Comparison of ENCODE assay signal across 9 mouse cellular contexts in genomic region chr1:167374003-167374784, GRCm38 (mm10). TPM values are rescaled to one million over a fixed set of nuclear protein-coding genes. Genes with fewer than 3 reads are reported as not detected.
DNase-seq lines count a peak whose midpoint lies in the region; ATAC-seq and TF ChIP-seq lines count a peak whose summit lies in the region.
"Had no signal": no experiment of that assay in that cellular context is flagged by ENCODE, and none has a peak within 500 bp of the region (broad histone marks: within the 10 kb centered on the region; RNA-seq: fewer than 3 reads in every experiment).

No protein-coding gene starts in this region.

- no peak overlapping the region for H3K4me3 ChIP-seq in forebrain, embryonic 14.5 days (ENCODE audit: low read depth, low read length)
- no peak overlapping the region for H3K4me3 ChIP-seq in kidney, embryonic 15.5 days (replicated peaks)
- no peak overlapping the region for H3K4me3 ChIP-seq in stomach, embryonic 16.5 days (replicated peaks; ENCODE audit: low read length)
- no peak overlapping the region for H3K4me3 ChIP-seq in layer of hippocampus, adult 2 months
- H3K4me3 ChIP-seq: limb, embryonic 13.5 days had no signal

- 23% methylated on average over 15 of the region's 15 CpGs for WGBS in forebrain, embryonic 14.5 days
- WGBS in kidney, embryonic 15.5 days, result 19% methylated on average over 15 of the region's 15 CpGs
- WGBS in stomach, embryonic 16.5 days, result 25% methylated on average over 15 of the region's 15 CpGs

- H3K4me2 ChIP-seq in forebrain, embryonic 14.5 days (ENCODE audit: low read length), result no peak overlapping the region
- peak overlapping the region; percentile 46 for H3K4me2 ChIP-seq in kidney, embryonic 15.5 days
- peak overlapping the region; percentile 13; the same call in 1 of the 2 replicates for H3K4me2 ChIP-seq in stomach, embryonic 16.5 days (ENCODE audit: low read depth, low read length)
- H3K4me2 ChIP-seq: limb, embryonic 13.5 days had no signal

- no peaks in the 10 kb centered on the region for H3K27me3 ChIP-seq in forebrain, embryonic 14.5 days (replicated peaks; ENCODE audit: control insufficient read depth, insufficient read depth, low read length)
- H3K27me3 ChIP-seq in kidney, embryonic 15.5 days, result no peaks in the 10 kb centered on the region
- no peaks in the 10 kb centered on the region for H3K27me3 ChIP-seq in stomach, embryonic 16.5 days (ENCODE audit: control insufficient read depth, insufficient read depth, low read length)

- 0 out of 2 replicates have a peak, but pooled peaks cover 6% of the 10 kb centered on the region for H3K36me3 ChIP-seq in forebrain, embryonic 14.5 days (ENCODE audit: control insufficient read depth, insufficient read depth, low read length)
- 0 out of 2 replicates have a peak, but pooled peaks cover 6% of the 10 kb centered on the region for H3K36me3 ChIP-seq in kidney, embryonic 15.5 days
- H3K36me3 ChIP-seq in stomach, embryonic 16.5 days (ENCODE audit: control insufficient read depth, insufficient read depth, low read length), result peaks cover 11% of the 10 kb centered on the region; the same call in 1 of the 2 replicates

- 0 out of 2 replicates have a peak, but pooled peaks have one; percentile 23 for ATAC-seq in forebrain, embryonic 14.5 days
- peak; percentile 85 for ATAC-seq in kidney, embryonic 15.5 days (replicated peaks; ENCODE audit: low FRiP score)
- ATAC-seq in stomach, embryonic 16.5 days (ENCODE audit: insufficient read depth, low FRiP score), result peak; percentile 67

- TF ChIP-seq CTCF in layer of hippocampus, adult 2 months (conservative IDR thresholded peaks at IDR 0.05), result no peak

- no peak overlapping the region for H3K27ac ChIP-seq in forebrain, embryonic 14.5 days (ENCODE audit: low read depth, low read length)
- H3K27ac ChIP-seq in kidney, embryonic 15.5 days, result no peak overlapping the region
- H3K27ac ChIP-seq in stomach, embryonic 16.5 days (ENCODE audit: low read length), result peak overlapping the region; percentile 66
- H3K27ac ChIP-seq in layer of hippocampus, adult 2 months, result no peak overlapping the region
- H3K27ac ChIP-seq: limb, embryonic 13.5 days had no signal

- DNase-seq in right cerebral cortex, postnatal 14 days, result peak; percentile 22
- no peak for DNase-seq in right cerebral cortex, adult 18-20 months
- DNase-seq in forebrain, embryonic 14.5 days (ENCODE audit: low spot score), result peak; percentile 43
- DNase-seq in lung, postnatal 25 days (ENCODE audit: low spot score), result peak; percentile 53
- DNase-seq in urinary bladder, postnatal 4 days (ENCODE audit: low spot score in 2 of 2), result no peak
- no peak for DNase-seq in layer of hippocampus, adult 2 months (ENCODE audit: low spot score in 2 of 2)

- peaks cover 8% of the 10 kb centered on the region; the same call in 1 of the 2 replicates for H3K4me1 ChIP-seq in forebrain, embryonic 14.5 days (ENCODE audit: control insufficient read depth, insufficient read depth, low read length)
- peaks cover 9% of the 10 kb centered on the region for H3K4me1 ChIP-seq in kidney, embryonic 15.5 days
- H3K4me1 ChIP-seq in stomach, embryonic 16.5 days (ENCODE audit: control insufficient read depth, insufficient read depth, low read length), result peaks cover 4% of the 10 kb centered on the region; the same call in 1 of the 2 replicates

- no peaks in the 10 kb centered on the region for H3K9me3 ChIP-seq in forebrain, embryonic 14.5 days (replicated peaks; ENCODE audit: control insufficient read depth, low read length)
- H3K9me3 ChIP-seq in kidney, embryonic 15.5 days (replicated peaks), result no peaks in the 10 kb centered on the region
- no peaks in the 10 kb centered on the region for H3K9me3 ChIP-seq in stomach, embryonic 16.5 days (replicated peaks; ENCODE audit: control insufficient read depth, low read length)
- H3K9me3 ChIP-seq: limb, embryonic 13.5 days had no signal

- H3K9ac ChIP-seq in forebrain, embryonic 14.5 days (ENCODE audit: low read length), result no peak overlapping the region
- no peak overlapping the region for H3K9ac ChIP-seq in kidney, embryonic 15.5 days
- H3K9ac ChIP-seq in stomach, embryonic 16.5 days (ENCODE audit: low read length), result no peak overlapping the region
- H3K9ac ChIP-seq: limb, embryonic 13.5 days had no signal

RNA-seq across cellular contexts. Expression of gene Mgst3, which starts 19.4 kb away (rescaled TPM):
- polyA plus RNA-seq in forebrain, embryonic 14.5 days (2014; fragmentation: Nextera tagmentation; extraction: Ambion mirVana), result 128 and 138 TPM in 2 replicates
- 45.8 and 47.9 TPM in 2 replicates for polyA plus RNA-seq in kidney, embryonic 15.5 days (2015; fragmentation: Nextera tagmentation; extraction: Ambion mirVana)
- 212 and 275 TPM in 2 replicates for polyA plus RNA-seq in stomach, embryonic 16.5 days (2015; fragmentation: Nextera tagmentation; extraction: Ambion mirVana)
- 10 to 100 TPM; 64.2 to 68.7 TPM for total RNA-seq in layer of hippocampus, adult 2 months (2021)

RNA-seq across cellular contexts. Expression of gene Aldh9a1, which starts 24.4 kb away (rescaled TPM):
- 20.9 and 21.2 TPM in 2 replicates for polyA plus RNA-seq in forebrain, embryonic 14.5 days (2014; fragmentation: Nextera tagmentation; extraction: Ambion mirVana)
- 51.0 and 56.6 TPM in 2 replicates for polyA plus RNA-seq in kidney, embryonic 15.5 days (2015; fragmentation: Nextera tagmentation; extraction: Ambion mirVana)
- polyA plus RNA-seq in stomach, embryonic 16.5 days (2015; fragmentation: Nextera tagmentation; extraction: Ambion mirVana), result 84.8 and 85.6 TPM in 2 replicates
- total RNA-seq in layer of hippocampus, adult 2 months (2021), result 10 to 100 TPM; 22.5 to 25.8 TPM

Comparison
In these comparisons a context has a peak if more than half of its experiments do, and no peak if none do; other contexts are left out.
1. DNase-seq: peak in right cerebral cortex, postnatal 14 days (single experiment), forebrain, embryonic 14.5 days (single experiment) and lung, postnatal 25 days (single experiment); none in right cerebral cortex, adult 18-20 months (single experiment), urinary bladder, postnatal 4 days (0 of 2) and layer of hippocampus, adult 2 months (0 of 2).
2. ATAC-seq: peak in every context shown above with its lines; median percentile 85 in kidney, embryonic 15.5 days; 67 in stomach, embryonic 16.5 days; 23 in forebrain, embryonic 14.5 days.